Mouse (Mus musculus): Measurements from ENCODE around the gene Cic.

The Cic gene

GRCm38 (mm10) chr7:25243361-25243760 lies 24.1 kb upstream of the Cic start:
- 76% methylated on average over 4 of the region's 4 CpGs for WGBS

- 57% methylated on average over 30 of the region's 30 CpGs for WGBS
Measured at GRCm38 (mm10) chr7:25244562-25245369, 22.7 kb upstream of the Cic start.

GRCm38 (mm10) chr7:25246079-25246758 lies 21.3 kb upstream of the Cic start:
- 16% methylated on average over 20 of the region's 20 CpGs for WGBS

GRCm38 (mm10) chr7:25246759-25247137 lies 20.8 kb upstream of the Cic start:
- WGBS, result 2% methylated on average over 4 of the region's 4 CpGs

- WGBS, result 3% methylated on average over 3 of the region's 3 CpGs
Measured at GRCm38 (mm10) chr7:25247498-25247897, 20.0 kb upstream of the Cic start.

GRCm38 (mm10) chr7:25248018-25248647 lies 19.4 kb upstream of the Cic start:
- under 1% methylated on average over 18 of the region's 18 CpGs for WGBS

- WGBS, result under 1% methylated on average over 25 of the region's 25 CpGs
Measured at GRCm38 (mm10) chr7:25248846-25249313, 18.6 kb upstream of the Cic start.

- under 1% methylated on average over 57 of the region's 73 CpGs for WGBS
Measured at GRCm38 (mm10) chr7:25249314-25250140, 18.0 kb upstream of the Cic start.

- under 1% methylated on average over 74 of the region's 81 CpGs for WGBS
Measured at GRCm38 (mm10) chr7:25250141-25250972, 17.1 kb upstream of the Cic start, which contains the start of gene Erf. Gene Erf (minus strand): TSS chr7:25250761.

- under 1% methylated on average over 22 of the region's 22 CpGs for WGBS
Measured at GRCm38 (mm10) chr7:25251071-25251791, 16.3 kb upstream of the Cic start.

GRCm38 (mm10) chr7:25251822-25252221 lies 15.7 kb upstream of the Cic start:
- 5% methylated on average over 8 of the region's 8 CpGs for WGBS

- 86% methylated on average over 1 of the region's 1 CpGs for WGBS
Measured at GRCm38 (mm10) chr7:25261896-25262295, 5.6 kb upstream of the Cic start.

GRCm38 (mm10) chr7:25263968-25264870 lies 3.3 kb upstream of the Cic start:
- 69% methylated on average over 17 of the region's 17 CpGs for WGBS

- WGBS, result 83% methylated on average over 5 of the region's 5 CpGs
Measured at GRCm38 (mm10) chr7:25265743-25266142, 1.8 kb upstream of the Cic start.

- 92% methylated on average over 8 of the region's 8 CpGs for WGBS
Measured at GRCm38 (mm10) chr7:25266180-25266962, 1.1 kb upstream of the Cic start.

- WGBS, result under 1% methylated on average over 33 of the region's 33 CpGs
Measured at GRCm38 (mm10) chr7:25267751-25268463, 403 bp downstream of the Cic start.

GRCm38 (mm10) chr7:25268588-25268987 lies 1.1 kb downstream of the Cic start:
- under 1% methylated on average over 7 of the region's 7 CpGs for WGBS

All from cerebral cortex, adult 2 months (tissue).